Mouse (Mus musculus): ENCODE data around the gene Ffar2. TPM values are rescaled to one million over a fixed set of nuclear protein-coding genes. Genes with fewer than 3 reads are reported as not detected.
"Not testable (repeated sequence)": the region's sequence is repeated elsewhere in the genome, so short reads cannot be mapped to it uniquely, and the experiment has no call there.

Gene Ffar2
- total RNA-seq (2017), result 0.35 and 0.37 TPM in 2 replicates

DNA sequence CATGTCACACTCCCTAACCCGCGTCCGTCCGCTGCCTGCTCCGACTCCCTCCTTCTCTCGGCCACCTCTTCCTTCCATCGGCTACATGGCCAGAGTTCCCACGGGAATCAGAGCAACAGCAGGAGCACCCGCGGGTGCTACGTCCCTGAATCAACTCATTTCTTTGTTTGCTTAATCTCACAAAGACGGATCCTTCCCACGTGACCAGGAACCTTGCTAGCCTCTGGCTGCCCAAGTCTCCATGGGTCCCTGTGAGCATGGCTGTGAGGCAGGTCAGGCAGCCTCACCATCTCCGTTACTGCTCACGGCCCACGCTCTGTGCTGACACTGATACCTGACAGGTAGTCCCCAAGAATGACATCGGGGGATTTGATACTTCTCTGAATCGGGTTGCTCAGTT lies at the start of gene Ffar2:
TSS of gene Ffar2 (minus strand) at position 101 of the 400 bp plus-strand sequence.
- no peak for ATAC-seq (ENCODE audit: extremely low read depth, insufficient number of reproducible peaks, low FRiP score, poor library complexity, severe bottlenecking)

DNA sequence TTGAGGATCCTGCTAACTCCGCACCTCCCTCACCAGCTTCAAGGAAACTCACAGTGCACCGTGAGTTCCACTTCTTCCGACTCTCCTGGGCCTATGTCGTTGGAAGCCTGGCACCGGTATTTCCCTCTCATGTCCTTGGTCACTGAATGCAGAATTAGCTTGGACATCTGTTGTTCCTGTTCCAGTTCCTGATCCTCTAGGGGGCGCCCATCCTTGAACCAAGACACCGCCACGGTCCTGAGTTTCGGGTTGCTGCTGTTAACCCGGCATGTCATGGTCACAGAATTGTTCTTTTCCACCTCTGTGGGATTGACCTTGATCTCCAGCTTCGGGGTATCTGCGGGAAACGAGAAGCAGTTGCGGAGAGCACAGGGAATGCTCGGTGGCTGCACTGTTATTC lies 49.5 kb upstream of the Ffar2 start:
- peak; percentile 67 for ATAC-seq (ENCODE audit: extremely low read depth, insufficient number of reproducible peaks, low FRiP score, poor library complexity, severe bottlenecking)

DNA sequence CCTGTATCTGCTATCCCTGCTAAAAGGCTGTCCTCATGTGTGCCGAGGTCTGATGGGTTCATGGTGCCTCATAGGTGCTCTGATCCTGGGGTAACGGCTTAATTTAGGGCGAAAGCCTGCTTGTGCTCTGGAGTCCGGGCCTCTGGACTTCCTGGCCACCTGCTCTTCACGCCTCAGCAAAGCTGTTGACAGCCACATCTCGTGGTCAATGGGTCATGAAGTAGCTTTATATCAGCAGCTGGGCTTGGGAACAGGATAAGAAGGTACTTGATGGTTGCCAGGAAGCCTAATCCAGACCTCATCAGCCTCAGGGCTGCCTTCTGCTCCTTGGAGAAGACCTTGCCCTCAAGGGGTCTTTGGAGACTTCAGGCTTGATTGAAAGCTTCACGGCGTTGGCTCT lies 39.8 kb upstream of the Ffar2 start:
- ATAC-seq (ENCODE audit: extremely low read depth, insufficient number of reproducible peaks, low FRiP score, poor library complexity, severe bottlenecking), result no peak

DNA sequence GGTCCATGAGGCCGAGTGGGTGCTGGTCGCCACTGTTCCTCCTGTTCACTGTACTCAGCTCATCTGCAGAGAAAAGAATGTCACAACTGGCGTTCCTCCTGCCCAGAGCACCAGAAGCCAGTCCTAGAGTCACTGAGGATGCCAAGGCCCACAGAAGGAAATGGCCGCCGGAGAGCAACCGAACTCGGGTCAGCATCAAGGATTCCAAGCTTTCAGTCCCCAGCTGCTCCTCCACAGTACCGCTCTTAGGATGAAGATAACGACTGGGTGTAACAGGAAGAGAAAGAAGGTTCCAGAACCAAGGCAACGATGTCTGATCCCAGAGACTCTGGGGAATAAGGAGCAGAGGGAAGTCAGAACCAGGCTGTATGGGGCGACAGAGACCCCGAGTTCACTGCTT lies 37.9 kb upstream of the Ffar2 start, which contains the start of gene Ffar1:
TSS of gene Ffar1 (minus strand) at position 101 of the 400 bp plus-strand sequence.
- ATAC-seq (ENCODE audit: extremely low read depth, insufficient number of reproducible peaks, low FRiP score, poor library complexity, severe bottlenecking), result no peak

- ATAC-seq (ENCODE audit: extremely low read depth, insufficient number of reproducible peaks, low FRiP score, poor library complexity, severe bottlenecking), result peak; percentile 59
Observed at GRCm38 (mm10) chr7:30859635-30860402, 36.2 kb upstream of the Ffar2 start.

DNA sequence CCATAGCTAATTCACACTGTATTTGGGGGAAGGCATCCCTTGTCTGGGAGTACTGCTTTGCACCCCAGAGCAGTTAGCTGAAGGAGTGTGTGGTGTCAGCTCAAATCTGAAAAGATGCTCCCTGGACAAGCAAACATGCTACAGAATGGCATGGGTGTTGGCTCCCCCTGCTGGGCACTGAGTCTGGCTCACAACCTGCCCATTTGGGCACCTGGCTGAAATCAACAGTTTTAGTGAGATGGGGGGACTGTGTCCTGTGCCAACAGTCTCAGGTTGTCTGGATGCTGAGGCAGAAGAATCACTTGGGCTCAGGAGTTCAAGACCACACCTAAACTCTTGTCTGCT lies 35.7 kb upstream of the Ffar2 start:
- peak; percentile 65 for ATAC-seq (ENCODE audit: extremely low read depth, insufficient number of reproducible peaks, low FRiP score, poor library complexity, severe bottlenecking)

DNA sequence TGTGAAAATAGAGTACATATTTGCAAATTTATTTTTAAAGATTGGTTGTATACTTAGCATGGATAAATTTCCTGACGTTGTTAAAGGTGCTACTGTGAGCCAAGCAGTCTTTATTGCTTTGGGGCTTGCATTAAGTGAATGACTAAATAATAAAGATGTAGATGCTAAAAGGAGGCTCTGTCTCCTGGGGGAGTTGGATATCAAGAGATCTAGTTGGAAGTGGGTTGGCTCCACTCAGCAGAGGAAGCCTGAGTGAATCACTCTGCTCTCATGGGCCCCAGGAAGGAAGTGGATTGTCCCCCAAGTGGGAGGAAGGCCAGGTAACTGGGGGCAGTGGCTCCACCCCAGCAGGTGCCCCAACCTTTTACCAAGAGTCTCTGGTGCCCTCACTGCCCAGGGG lies 34.2 kb upstream of the Ffar2 start:
- ATAC-seq (ENCODE audit: extremely low read depth, insufficient number of reproducible peaks, low FRiP score, poor library complexity, severe bottlenecking), result no peak

DNA sequence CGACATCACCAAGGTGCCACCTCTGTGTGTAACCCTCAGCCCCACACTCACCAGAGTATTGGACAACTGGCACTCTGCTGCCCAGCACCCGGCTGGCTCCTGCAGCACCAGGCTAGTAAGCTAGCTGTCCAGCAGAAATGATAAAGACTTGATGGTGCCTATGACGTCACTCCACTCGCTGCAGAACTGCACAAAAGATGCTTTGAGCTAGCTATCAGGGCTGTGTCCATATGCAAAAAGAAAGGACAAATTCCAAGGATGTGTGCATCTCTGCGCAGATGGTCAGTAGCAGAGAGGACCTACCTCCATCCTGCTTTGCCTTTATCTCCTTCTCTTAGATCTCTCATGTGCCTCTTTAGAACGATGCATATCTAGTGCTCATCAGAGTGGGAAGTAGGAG lies 32.5 kb upstream of the Ffar2 start, which contains the start of gene Ffar3:
TSS of gene Ffar3 (minus strand) at position 101 of the 400 bp plus-strand sequence.
- no peak for ATAC-seq (ENCODE audit: extremely low read depth, insufficient number of reproducible peaks, low FRiP score, poor library complexity, severe bottlenecking)

- no peak for ATAC-seq (ENCODE audit: extremely low read depth, insufficient number of reproducible peaks, low FRiP score, poor library complexity, severe bottlenecking)
Observed at GRCm38 (mm10) chr7:30851421-30851820, 27.8 kb upstream of the Ffar2 start.

DNA sequence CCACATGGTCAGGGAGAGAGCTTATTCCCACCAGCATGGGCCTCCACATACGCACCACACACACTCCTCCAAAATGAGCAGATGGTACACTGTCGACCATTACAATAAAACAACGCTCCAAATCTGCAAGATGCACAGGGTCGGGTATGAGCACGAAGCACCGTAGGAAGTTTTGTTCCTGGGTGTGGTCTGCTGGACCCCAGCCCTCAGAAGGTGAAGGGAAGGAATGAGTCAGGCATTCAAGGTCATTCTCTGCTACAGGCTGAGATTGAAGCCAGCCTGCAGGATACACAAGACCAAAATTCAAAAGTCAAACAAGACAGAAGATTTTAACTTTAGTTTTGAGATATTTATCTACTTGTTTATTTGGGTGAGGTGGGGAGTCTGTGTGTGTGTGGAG lies 24.4 kb upstream of the Ffar2 start:
- ATAC-seq (ENCODE audit: extremely low read depth, insufficient number of reproducible peaks, low FRiP score, poor library complexity, severe bottlenecking), result no peak

DNA sequence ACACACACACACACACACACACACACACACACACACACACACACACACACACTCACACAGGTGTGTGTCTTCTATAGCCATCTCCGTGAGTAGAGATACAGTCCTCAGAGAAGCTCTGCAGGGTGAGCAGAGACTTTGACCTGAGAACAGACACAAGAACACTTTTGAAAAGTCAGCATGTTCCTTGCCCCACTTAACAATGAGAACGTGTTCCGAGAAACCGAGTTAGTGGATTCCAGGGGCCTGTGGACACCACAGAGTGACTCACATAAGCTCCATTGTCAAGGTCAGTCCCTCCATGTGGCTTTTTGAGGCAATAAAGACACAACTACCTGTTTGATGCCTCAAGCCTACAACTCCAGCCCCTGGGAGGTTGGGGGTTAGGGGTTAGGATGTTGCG lies 23.8 kb upstream of the Ffar2 start:
- ATAC-seq (ENCODE audit: extremely low read depth, insufficient number of reproducible peaks, low FRiP score, poor library complexity, severe bottlenecking), result no peak

- no peak for ATAC-seq (ENCODE audit: extremely low read depth, insufficient number of reproducible peaks, low FRiP score, poor library complexity, severe bottlenecking)
Observed at GRCm38 (mm10) chr7:30846505-30847053, 23.0 kb upstream of the Ffar2 start.

- no peak for ATAC-seq (ENCODE audit: extremely low read depth, insufficient number of reproducible peaks, low FRiP score, poor library complexity, severe bottlenecking)
Observed at GRCm38 (mm10) chr7:30844676-30845297, 21.2 kb upstream of the Ffar2 start.

GRCm38 (mm10) chr7:30842092-30842491 lies 18.5 kb upstream of the Ffar2 start:
- ATAC-seq (ENCODE audit: extremely low read depth, insufficient number of reproducible peaks, low FRiP score, poor library complexity, severe bottlenecking), result peak; percentile 85

DNA sequence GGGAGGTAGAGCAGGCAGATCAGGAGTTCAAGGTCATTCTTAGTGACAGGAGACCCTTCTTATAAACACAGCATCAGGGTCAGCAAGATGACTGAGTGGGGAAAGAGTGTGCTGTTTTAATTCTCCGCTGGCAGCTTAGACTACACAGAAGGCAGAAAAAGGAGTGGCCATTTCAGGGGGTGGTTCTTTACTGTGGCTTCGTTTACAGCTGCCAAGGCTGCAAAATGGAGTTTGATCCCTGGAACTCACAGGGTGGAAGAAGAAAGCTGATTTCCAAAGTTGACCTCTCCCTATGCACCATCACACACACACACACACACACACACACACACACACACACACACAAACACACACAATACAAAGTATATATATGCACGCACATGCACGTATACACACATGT lies 17.8 kb upstream of the Ffar2 start:
- no peak for ATAC-seq (ENCODE audit: extremely low read depth, insufficient number of reproducible peaks, low FRiP score, poor library complexity, severe bottlenecking)

DNA sequence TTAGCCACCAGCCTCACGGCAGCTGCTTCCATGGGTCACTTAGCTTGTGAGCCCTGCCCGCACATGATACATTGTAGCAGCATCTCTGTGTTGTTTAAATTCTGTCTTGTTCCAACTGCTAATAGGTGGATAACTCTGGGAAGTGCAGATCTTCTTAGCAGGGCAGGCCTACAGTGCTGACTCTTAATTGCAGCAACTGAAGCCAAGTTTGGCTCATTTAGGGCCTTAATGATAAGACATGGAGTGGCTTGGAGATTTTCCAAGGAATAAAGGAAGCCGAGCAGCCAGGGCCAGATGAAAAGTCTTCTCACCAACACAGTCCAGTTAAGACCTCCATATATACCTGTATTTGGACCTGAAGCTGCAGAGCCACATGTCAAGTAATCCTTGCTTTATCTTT lies 16.7 kb upstream of the Ffar2 start:
- ATAC-seq (ENCODE audit: extremely low read depth, insufficient number of reproducible peaks, low FRiP score, poor library complexity, severe bottlenecking), result no peak

GRCm38 (mm10) chr7:30837277-30837676 lies 13.7 kb upstream of the Ffar2 start:
- ATAC-seq (ENCODE audit: extremely low read depth, insufficient number of reproducible peaks, low FRiP score, poor library complexity, severe bottlenecking), result no peak

DNA sequence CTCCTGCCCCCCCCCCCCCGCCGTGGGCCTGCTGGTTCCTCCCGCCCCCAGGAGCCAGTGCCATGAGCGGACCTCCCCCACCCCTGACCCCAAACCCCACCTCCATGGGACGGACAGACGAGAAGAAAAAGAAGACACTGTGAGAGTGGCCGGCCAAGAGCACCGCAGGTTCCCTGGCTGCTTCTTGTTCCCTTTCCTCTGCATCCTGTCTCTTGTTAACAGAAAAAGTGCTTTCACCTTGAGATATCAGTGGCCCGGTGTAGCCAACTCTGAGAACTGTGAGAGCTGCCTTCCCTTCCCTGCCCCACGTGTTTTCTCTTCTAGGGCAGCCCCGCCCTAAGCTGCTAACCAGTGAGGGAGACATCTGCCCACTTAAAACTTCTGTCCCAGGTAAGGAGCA lies 9.1 kb upstream of the Ffar2 start:
- ATAC-seq (ENCODE audit: extremely low read depth, insufficient number of reproducible peaks, low FRiP score, poor library complexity, severe bottlenecking), result not testable (repeated sequence)

DNA sequence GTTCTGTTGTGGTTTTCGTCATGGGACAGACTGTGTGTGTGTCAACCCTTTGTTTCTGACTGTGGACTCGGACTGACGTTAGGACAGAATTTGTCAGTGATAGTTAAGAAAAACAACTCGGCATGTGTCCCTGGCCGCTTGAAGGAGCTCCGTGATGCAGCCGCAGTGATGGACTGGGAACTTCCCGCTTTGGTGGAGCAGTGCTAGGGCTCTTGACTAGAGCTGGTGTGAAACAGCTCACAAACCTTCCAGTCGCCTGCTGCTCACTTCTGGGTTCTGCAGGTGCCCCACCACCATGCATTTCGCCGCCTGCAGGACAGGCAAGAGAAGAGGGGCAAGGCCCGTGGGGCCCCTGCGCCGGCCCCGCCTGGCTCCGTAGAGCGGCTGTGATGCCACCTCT lies 8.7 kb upstream of the Ffar2 start:
- ATAC-seq (ENCODE audit: extremely low read depth, insufficient number of reproducible peaks, low FRiP score, poor library complexity, severe bottlenecking), result peak; percentile 48; the same call in 1 of the 2 replicates

DNA sequence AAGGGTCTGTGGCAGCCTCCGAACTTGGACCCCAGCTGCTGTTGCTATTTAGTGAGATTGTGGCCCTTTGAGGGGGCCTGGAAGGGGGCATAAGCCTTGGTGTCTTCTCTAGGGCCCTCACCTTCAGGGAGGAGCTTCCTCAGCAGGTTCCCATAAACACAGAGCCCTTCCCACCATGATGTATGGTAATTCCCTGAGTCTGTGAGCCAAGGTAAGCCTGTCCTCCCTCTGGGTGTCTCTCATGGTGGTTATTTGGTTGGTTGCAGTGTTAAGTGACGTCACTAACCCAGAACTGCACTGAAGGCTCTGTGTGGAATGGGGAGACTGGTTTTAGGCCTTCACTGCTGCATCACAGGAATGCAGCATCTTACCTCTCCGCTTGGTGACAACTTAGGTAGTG lies 5.9 kb upstream of the Ffar2 start:
- ATAC-seq (ENCODE audit: extremely low read depth, insufficient number of reproducible peaks, low FRiP score, poor library complexity, severe bottlenecking), result no peak

All from neutrophil, adult 5-6 weeks (primary cell).